Mouse (Mus musculus): Measurements from ENCODE around the gene Sec31a. TPM values are rescaled to one million over a fixed set of nuclear protein-coding genes. Genes with fewer than 3 reads are reported as not detected.

Sec31a gene
- total RNA-seq, 2 experiments from 2014 or later: 108 to 112 TPM

DNA sequence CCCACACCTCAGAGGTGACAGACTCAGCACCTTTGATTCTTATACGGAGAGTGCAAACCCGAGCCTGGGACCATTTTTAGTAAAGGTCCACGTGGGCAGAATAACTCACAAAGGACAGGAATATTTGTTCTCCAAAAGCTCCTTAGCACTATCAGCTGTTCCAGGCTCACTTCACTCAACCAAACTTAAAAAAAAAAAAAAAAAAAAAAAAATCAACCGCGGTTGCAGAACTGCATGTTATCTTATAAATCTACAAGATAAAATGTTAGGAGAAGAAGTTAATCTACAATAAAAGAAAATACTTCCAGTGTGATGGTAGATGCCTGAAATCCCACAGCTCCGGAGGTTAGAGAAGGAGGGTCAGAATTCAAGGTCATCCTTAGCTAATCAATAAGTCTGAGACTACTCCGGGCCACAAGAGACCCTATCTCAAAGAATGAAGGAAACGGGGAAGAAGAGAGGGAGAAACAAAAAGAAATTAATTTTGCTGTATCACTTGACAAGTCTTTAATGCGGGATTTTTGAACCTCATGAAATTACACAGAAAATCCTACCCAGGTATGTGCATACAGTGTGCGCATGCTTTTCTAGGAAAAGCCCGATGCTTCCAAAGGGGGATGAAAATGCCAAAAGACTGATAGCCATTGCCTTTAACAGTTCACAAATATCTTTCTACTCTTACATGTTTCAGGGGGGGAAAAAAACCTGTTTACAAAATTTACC lies 1.4 kb downstream of the Sec31a start:
- intact Hi-C loops (cut with DNase I): loop anchor here (5.0 kb wide), 1 partner anchor 383 kb away; the partner anchor contains the start of genes Helq and Mrps18c
- DNase-seq (ENCODE audit: low spot score in 2 of 2): no peak

DNA sequence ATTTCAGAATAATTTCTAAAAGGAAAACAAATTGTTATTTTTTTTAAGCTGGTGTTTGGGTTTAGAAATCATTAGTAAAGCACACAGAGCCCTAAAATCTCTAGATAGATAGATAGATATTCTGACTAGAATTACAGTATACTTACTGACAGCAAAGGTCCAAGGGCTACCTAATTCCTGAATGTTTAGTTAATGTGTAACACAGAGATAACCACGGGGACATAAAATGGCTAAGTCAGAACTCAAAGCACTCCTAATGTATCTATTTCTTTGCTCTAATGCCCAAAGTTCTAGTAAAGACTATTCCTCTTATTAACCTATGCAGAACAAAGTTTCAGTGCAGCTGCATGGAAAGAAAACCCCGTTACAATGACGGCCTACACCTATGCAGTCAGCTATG lies 3.1 kb downstream of the Sec31a start:
- DNase-seq (ENCODE audit: low spot score in 2 of 2): no peak
- intact Hi-C loops (cut with DNase I): no loop called here

DNA sequence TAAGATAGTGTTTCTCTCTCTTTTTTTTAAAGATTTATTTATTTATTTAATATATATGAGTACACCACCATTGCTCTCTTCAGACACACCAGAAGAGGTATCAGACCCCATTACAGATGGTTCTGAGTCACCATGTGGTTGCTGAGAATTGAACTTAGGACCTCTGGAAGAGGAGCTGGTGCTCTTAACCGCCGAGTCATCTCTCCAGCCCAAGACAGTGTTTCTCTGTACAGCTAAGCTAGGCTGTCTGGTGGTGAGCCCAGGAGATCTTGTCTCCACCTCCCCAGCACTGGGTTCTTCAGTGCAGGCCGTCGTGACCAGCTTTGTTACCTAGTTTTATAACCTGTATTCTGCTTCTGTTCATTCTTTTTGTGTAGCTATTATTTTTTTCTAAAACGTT lies 5.8 kb downstream of the Sec31a start:
- DNase-seq (ENCODE audit: low spot score in 2 of 2): no peak
- intact Hi-C loops (cut with DNase I): no loop called here

DNA sequence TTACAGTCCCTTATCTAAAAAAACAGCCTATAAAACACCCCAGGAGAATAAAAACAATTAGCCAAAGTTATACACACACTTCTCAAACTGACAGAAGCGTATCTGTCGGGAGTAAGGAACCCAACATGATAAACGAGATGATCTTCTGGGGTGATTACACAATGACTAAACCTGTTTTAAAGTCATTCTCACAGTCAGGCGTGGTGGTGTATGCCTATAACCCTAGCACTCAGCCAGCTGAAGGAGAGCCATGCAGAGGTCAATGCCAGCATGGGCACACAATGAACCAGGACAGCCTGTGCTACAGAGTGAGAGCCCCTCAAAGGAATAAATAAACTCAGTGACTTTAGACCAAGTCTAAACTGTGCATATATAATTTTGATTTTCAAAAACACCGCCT lies 7.5 kb downstream of the Sec31a start:
- intact Hi-C loops (cut with DNase I): no loop called here
- DNase-seq (ENCODE audit: low spot score in 2 of 2): no peak

- intact Hi-C loops (cut with DNase I): no loop called here
- DNase-seq (ENCODE audit: low spot score in 2 of 2): no peak
These were observed 19.3 kb downstream of the Sec31a start for GRCm38 (mm10) chr5:100396753-100397152.

GRCm38 (mm10) chr5:100393681-100394080 lies 22.4 kb downstream of the Sec31a start:
- intact Hi-C loops (cut with DNase I): no loop called here
- DNase-seq (ENCODE audit: low spot score in 2 of 2): no peak

- intact Hi-C loops (cut with DNase I): no loop called here
- no peak for DNase-seq (ENCODE audit: low spot score in 2 of 2)
These were observed 23.5 kb downstream of the Sec31a start for GRCm38 (mm10) chr5:100392436-100392955.

DNA sequence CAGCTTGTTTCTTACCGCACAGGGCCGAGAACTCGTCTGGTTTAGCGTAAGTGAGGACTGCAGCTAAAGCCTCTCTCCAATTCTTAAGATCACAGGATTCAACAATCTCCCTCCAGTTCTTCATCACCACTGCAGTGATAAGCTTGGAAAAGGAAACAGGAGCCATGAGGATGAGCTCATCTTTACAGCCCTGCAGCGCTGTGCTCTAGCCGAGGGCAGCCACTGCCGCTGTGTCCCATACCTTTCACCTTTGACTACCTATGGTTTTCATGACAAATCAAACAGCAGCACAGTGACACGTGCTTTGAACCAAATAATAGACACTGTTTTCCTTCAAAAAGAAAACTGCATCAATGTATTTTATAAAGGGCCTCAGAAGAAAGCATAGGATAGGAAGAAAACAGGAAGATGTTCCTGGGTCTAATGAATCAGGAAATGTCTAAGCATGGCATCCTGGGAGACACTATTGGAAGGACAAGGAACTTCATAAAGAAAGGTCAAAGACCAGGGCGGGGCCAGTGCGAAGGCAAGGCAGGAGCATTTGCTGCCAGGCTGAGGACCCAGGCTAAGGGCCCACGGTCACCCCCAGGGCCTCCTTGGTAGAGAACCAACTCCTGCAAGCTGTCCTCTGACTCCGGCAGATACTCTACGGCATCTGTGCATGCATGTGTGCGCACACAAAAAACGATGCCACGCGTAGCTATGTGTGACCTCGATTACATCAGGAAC lies 32.1 kb downstream of the Sec31a start:
- intact Hi-C loops (cut with DNase I): no loop called here

DNA sequence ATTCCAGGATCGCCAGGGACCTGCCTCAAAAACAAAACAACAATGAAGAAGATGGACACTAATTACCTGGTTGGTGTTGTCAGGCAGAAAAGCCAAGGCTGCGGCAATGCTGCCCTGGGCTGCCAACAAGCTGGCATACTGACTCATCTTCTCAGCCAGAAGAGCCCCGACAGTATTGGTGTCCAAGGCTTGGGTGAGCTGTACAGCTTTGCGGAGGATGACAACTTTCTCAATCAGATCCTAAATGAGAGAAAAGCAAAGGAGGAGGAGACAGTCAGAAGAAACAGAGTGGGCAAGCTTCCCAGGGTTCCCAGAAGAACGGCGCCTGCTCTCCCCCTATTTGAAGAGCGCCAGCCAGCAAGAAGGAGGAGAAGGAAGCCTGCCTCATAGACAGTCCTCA lies 34.9 kb downstream of the Sec31a start:
- peak; percentile 56 to 58 for DNase-seq (ENCODE audit: low spot score in 2 of 2)
- intact Hi-C loops (cut with DNase I): no loop called here

More for the DNA sequence above, 32.1 kb downstream of the Sec31a start:
- DNase-seq (ENCODE audit: low spot score in 2 of 2): no peak

GRCm38 (mm10) chr5:100380277-100380676 lies 35.8 kb downstream of the Sec31a start:
- intact Hi-C loops (cut with DNase I): no loop called here
- no peak for DNase-seq (ENCODE audit: low spot score in 2 of 2)

DNA sequence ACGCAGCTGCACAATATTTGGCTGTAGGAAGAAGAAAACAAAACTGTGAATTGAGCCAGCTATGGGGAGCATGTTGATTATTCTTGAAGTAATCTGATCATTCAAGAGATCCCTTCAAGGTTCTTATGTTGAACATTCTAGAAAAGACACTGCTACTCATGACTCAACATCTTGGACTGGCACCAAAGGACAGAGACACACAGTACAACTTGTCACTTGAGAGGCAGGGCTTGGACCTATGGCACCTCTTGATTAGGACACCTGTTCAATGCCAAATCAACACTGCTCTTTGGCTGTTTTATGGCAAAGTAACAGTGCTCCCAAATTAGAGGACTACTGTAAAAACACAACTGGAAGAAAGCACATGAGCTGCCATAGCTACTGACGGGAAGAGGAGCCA lies 37.1 kb downstream of the Sec31a start:
- intact Hi-C loops (cut with DNase I): no loop called here

GRCm38 (mm10) chr5:100378211-100378610 lies 37.8 kb downstream of the Sec31a start:
- no peak for DNase-seq (ENCODE audit: low spot score in 2 of 2)
- intact Hi-C loops (cut with DNase I): no loop called here

More for the DNA sequence above, 37.1 kb downstream of the Sec31a start:
- DNase-seq (ENCODE audit: low spot score in 2 of 2): no peak

GRCm38 (mm10) chr5:100377376-100377775 lies 38.7 kb downstream of the Sec31a start:
- DNase-seq (ENCODE audit: low spot score in 2 of 2): no peak
- intact Hi-C loops (cut with DNase I): no loop called here

GRCm38 (mm10) chr5:100374703-100375102 lies 41.3 kb downstream of the Sec31a start:
- DNase-seq (ENCODE audit: low spot score in 2 of 2): no peak
- intact Hi-C loops (cut with DNase I): loop anchor here (5.0 kb wide), 1 partner anchor 163 kb away; no protein-coding TSS in a partner anchor

- intact Hi-C loops (cut with DNase I): loop anchor here (5.0 kb wide), 1 partner anchor 163 kb away; no protein-coding TSS in a partner anchor
- peak; percentile 56 to 61 for DNase-seq (ENCODE audit: low spot score in 2 of 2)
These were observed 42.1 kb downstream of the Sec31a start for GRCm38 (mm10) chr5:100373952-100374351.

DNA sequence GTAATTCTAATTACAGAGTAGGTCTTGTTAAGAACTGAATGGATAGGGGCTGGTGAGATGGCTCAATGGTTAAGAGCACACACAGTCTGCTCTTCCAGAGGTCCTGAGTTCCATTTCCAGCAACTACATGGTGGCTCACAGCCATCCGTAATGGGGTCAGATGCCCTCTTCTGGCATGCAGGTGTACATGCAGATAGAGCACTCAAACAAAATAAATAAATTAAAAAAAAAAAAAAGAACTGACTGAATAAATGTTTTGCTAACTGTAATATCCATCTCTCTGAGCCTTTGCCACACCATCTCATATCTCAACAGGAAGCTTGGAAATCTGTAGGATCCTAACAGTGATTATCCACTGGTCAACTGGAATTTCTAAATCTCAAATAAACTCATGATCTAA lies 45.1 kb downstream of the Sec31a start:
- intact Hi-C loops (cut with DNase I): loop anchor here (5.0 kb wide), 1 partner anchor 166 kb away; no protein-coding TSS in a partner anchor
- no peak for DNase-seq (ENCODE audit: low spot score in 2 of 2)

DNA sequence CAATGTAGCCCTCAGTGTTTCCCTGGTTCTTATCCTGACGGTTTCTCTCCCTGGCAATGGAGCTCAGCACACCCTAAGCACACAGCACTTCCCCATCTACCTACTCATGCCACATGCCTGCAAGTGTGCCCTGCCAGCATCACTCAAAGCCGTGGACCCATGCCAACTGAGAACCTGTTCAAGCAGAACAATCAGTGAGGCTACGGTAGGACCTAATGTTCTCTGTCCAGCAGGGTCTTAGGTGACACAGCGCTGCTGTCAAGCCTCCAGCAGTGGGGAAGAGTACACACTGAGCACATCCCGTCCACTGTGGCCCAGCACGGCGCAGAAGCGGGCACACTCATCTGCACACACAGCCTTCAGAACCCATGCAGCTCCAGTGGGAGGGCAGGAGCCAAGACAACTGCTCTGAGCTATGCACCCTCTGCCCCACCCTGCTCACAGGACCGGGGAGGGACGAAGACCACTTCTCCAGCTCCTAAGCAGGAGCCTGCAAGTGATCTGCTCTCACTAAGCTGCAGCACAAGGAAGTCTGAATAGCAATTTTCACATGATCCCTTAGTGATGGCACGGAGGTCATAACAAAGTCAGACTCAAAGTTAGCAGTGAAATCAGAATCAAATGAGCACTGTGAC lies 46.1 kb downstream of the Sec31a start:
- DNase-seq (ENCODE audit: low spot score in 2 of 2): peak in 1 of 2 experiments; percentile 24
- intact Hi-C loops (cut with DNase I): loop anchor here (5.0 kb wide), 1 partner anchor 167 kb away; no protein-coding TSS in a partner anchor

DNA sequence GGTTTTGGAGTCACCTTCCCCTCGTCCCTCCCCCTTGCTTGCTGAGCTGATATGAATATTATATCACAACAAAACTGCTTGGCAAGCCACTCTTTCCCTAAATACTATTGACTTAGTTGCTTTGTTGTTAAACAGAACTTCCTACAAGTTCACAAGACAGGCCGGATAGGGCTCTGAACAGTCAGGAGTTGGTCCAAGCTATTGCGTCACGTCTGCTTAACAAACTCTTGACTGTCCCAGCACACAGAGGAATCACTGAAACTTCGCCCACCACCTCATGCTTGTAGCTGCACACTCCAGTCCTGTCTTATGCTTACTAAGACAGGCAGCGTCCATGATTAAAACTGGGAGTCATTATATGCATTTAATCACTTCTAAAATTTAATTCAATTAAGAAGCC lies 46.9 kb downstream of the Sec31a start:
- no peak for DNase-seq (ENCODE audit: low spot score in 2 of 2)
- intact Hi-C loops (cut with DNase I): no loop called here

- DNase-seq (ENCODE audit: low spot score in 2 of 2): no peak
- intact Hi-C loops (cut with DNase I): no loop called here
These were observed 47.5 kb downstream of the Sec31a start for GRCm38 (mm10) chr5:100368527-100368926.

DNA sequence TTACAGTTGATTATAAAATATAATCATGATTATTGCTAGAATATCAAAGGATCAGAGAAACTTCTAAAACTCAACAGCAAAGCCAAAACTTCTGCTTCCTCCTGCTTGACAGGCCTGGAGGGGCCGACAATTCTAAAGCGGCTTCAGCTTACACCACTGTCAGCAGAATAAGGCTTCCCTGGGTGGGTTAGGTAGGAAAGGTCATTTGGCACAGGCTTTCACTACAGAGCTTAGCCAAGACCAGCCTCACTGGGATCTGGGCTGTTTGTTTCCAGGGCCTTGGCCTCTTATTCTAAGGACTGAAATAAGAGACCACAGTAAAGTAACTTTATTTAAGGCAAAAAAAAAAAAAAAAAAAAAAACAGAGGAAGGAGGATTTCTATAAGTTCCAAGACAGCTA lies 49.0 kb downstream of the Sec31a start:
- intact Hi-C loops (cut with DNase I): no loop called here

More for the DNA sequence above, 49.0 kb downstream of the Sec31a start:
- DNase-seq (ENCODE audit: low spot score in 2 of 2): no peak
